Mouse (Mus musculus): ENCODE data around the gene Zfp872. TPM values are rescaled to one million over a fixed set of nuclear protein-coding genes. Genes with fewer than 3 reads are reported as not detected.

Zfp872 gene
- not detected for polyA plus RNA-seq (2017; shearing (Covaris generic))

DNA sequence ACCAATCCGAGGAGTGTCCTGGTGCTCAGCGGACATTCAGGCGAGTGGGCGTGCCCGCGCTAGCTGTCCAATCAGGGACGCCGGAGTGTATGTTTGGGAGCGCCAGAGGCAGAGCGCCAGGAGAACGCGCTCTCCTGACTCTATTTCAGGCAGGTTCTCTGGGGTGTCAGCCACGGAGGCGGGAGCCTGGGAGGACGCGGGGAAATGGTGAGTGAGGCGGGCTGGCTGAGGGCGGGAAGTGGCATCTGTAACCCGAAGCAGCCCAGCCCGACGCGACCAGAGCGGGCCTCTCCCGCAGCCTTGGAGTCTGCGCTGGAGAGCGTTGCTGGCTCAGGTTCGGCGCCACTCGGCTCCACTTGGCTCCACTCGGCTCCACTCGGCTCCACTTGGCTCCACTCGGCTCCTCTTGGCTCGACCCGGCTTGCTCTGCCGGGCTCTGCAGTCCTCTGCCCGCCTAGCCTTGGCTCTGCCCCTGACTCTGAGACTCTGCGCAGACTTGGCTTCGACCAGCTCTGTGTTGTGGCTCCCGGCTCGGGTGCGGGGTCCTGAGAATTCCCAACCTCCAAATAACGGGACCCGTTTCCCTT, at the start of gene Zfp872:
Zfp872 (plus strand) TSS at position 66 of the 587 bp plus-strand sequence.

DNA sequence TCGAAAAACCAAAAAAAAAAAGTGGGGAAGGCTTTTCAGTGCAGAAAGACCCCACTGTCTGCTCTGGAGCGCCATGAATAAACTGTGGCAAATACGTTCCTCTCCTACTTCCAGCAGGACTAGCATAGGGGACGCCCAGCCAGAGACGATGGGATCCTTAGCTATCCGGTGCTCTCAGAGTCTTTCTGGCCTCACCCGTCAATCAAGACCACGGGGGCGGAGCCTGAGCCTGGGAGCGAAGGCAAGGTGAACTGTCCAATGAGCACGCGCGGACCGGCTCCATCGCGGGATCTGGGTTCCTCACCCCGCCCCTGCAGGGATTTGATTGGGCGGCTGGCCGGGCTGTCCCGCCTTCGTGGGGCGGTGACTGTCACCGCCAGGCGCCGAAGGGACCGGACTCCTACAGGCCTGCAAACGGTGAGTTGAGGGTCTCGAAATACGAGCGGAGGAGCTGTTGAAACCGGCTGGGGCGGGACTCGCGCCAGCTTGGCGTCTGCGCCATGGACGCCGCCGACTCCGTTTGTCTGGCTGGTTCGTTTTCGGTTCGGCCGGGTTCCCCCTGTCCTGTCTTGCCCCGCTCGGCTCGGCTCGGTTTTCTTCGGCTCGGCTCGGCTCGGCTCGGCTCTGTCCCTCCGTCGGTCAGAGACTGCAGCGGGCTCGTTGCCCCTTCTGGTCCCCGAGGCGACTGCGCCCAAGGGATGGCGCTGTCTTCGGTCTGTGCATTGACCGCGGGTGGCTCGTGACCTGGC, 31.2 kb upstream of the Zfp872 start, which contains the start of gene Pigyl:
Pigyl (plus strand) TSS at position 350 of the 749 bp plus-strand sequence.

GRCm38 (mm10) chr9:22225581-22226388, 37.9 kb downstream of the Zfp872 start, which contains the start of gene Zfp809:
Zfp809 (plus strand) TSS chr9:22225714.

Other genes with a start within 250 kb of the Zfp872 start
- 9.2 TPM for gene Swsap1, start 232.3 kb upstream of the Zfp872 start, polyA plus RNA-seq (2017; shearing (Covaris generic))
- 1.1 TPM for gene Epor, start 224.6 kb upstream of the Zfp872 start, polyA plus RNA-seq (2017; shearing (Covaris generic))
- not detected for gene Rgl3, start 198.6 kb upstream of the Zfp872 start, polyA plus RNA-seq (2017; shearing (Covaris generic))
- gene Ccdc151, start 185.5 kb upstream of the Zfp872 start, polyA plus RNA-seq (2017; shearing (Covaris generic)): not detected
- 102 TPM for gene Prkcsh, start 185.3 kb upstream of the Zfp872 start, polyA plus RNA-seq (2017; shearing (Covaris generic))
- gene Elavl3, start 136.1 kb upstream of the Zfp872 start, polyA plus RNA-seq (2017; shearing (Covaris generic)): not detected
- not detected for gene Gm49318, start 116.8 kb upstream of the Zfp872 start, polyA plus RNA-seq (2017; shearing (Covaris generic))
- gene Zfp653, start 116.7 kb upstream of the Zfp872 start, polyA plus RNA-seq (2017; shearing (Covaris generic)): 6.0 TPM
- gene Ecsit, start 102.7 kb upstream of the Zfp872 start, polyA plus RNA-seq (2017; shearing (Covaris generic)): 44.4 TPM
- not detected for gene Cnn1, start 88.9 kb upstream of the Zfp872 start, polyA plus RNA-seq (2017; shearing (Covaris generic))
- 90.5 TPM for gene Elof1, start 70.9 kb upstream of the Zfp872 start, polyA plus RNA-seq (2017; shearing (Covaris generic))
- gene Acp5, start 52.4 kb upstream of the Zfp872 start, polyA plus RNA-seq (2017; shearing (Covaris generic)): 236 TPM
- 39.5 TPM for gene Pigyl, start 31.2 kb upstream of the Zfp872 start, polyA plus RNA-seq (2017; shearing (Covaris generic))
- 57.0 TPM for gene Zfp809, start 37.6 kb downstream of the Zfp872 start, polyA plus RNA-seq (2017; shearing (Covaris generic))
- 6.3 TPM for gene Zfp599, start 71.8 kb downstream of the Zfp872 start, polyA plus RNA-seq (2017; shearing (Covaris generic))
- 15.5 TPM for gene Zfp810, start 119.6 kb downstream of the Zfp872 start, polyA plus RNA-seq (2017; shearing (Covaris generic))
- 2.0 TPM for gene Anln, start 201.1 kb downstream of the Zfp872 start, polyA plus RNA-seq (2017; shearing (Covaris generic))
- 0.73 TPM for gene 9530077C05Rik, start 223.4 kb downstream of the Zfp872 start, polyA plus RNA-seq (2017; shearing (Covaris generic))

Data from activated CD4-positive, CD25-positive, alpha-beta regulatory T cell, adult 9 weeks (primary cell).